In genomic region chr2:118740341-118740740, GRCm38 (mm10) we compare ENCODE assay signal across 35 mouse cellular contexts. TPM values are rescaled to one million over a fixed set of nuclear protein-coding genes. Genes with fewer than 3 reads are reported as not detected.
"Had no signal": no experiment of that assay in that cellular context is flagged by ENCODE, and none has a peak within 500 bp of the region (broad histone marks: within the 10 kb centered on the region; RNA-seq: fewer than 3 reads in every experiment).

No protein-coding gene starts in this region.

- H3K27ac ChIP-seq: embryonic facial prominence, embryonic 10.5 days; embryonic facial prominence, embryonic 12.5 days; embryonic facial prominence, embryonic 13.5 days; embryonic facial prominence, embryonic 15.5 days; forebrain, embryonic 10.5 days; forebrain, embryonic 12.5 days; forebrain, embryonic 13.5 days; forebrain, embryonic 15.5 days; gastrocnemius, adult 2 months; heart, adult 2 months had no signal

- H3K9me3 ChIP-seq: embryonic facial prominence, embryonic 10.5 days; embryonic facial prominence, embryonic 12.5 days; embryonic facial prominence, embryonic 13.5 days; embryonic facial prominence, embryonic 15.5 days; forebrain, embryonic 10.5 days; forebrain, embryonic 12.5 days; forebrain, embryonic 13.5 days; forebrain, embryonic 15.5 days had no signal

- H3K36me3 ChIP-seq: embryonic facial prominence, embryonic 10.5 days; embryonic facial prominence, embryonic 12.5 days; embryonic facial prominence, embryonic 13.5 days; embryonic facial prominence, embryonic 15.5 days; forebrain, embryonic 10.5 days; forebrain, embryonic 12.5 days; forebrain, embryonic 15.5 days had no signal

- H3K4me2 ChIP-seq: embryonic facial prominence, embryonic 12.5 days; embryonic facial prominence, embryonic 13.5 days; embryonic facial prominence, embryonic 15.5 days; forebrain, embryonic 12.5 days; forebrain, embryonic 13.5 days; forebrain, embryonic 15.5 days had no signal

- DNase-seq: cerebellum, adult 9-10 months; cerebellum, adult 9-11 months; cerebellum, postnatal 14 days; cerebellum, postnatal 25 days; cerebellum, postnatal 36 days; embryo, embryonic 11 days; forebrain, postnatal 0 days; gastrocnemius, adult 2 months; gastrocnemius, postnatal 10 days; gastrocnemius, postnatal 14 days; gastrocnemius, postnatal 25 days; gastrocnemius, postnatal 36 days; heart, adult 2 months had no signal

- H3K9ac ChIP-seq: embryonic facial prominence, embryonic 12.5 days; embryonic facial prominence, embryonic 13.5 days; embryonic facial prominence, embryonic 15.5 days; forebrain, embryonic 12.5 days; forebrain, embryonic 13.5 days; forebrain, embryonic 15.5 days; forebrain, postnatal 0 days had no signal

- ATAC-seq: forebrain, embryonic 13.5 days; forebrain, embryonic 14.5 days; forebrain, embryonic 15.5 days; forebrain, embryonic 16.5 days; forebrain, postnatal 0 days had no signal

- H3K4me3 ChIP-seq: embryonic facial prominence, embryonic 10.5 days; embryonic facial prominence, embryonic 12.5 days; embryonic facial prominence, embryonic 13.5 days; embryonic facial prominence, embryonic 15.5 days; erythroblast, embryonic 14.5 days; forebrain, embryonic 10.5 days; forebrain, embryonic 12.5 days; forebrain, embryonic 13.5 days; forebrain, embryonic 15.5 days; gastrocnemius, adult 2 months; heart, adult 2 months had no signal

- H3K27me3 ChIP-seq: forebrain, embryonic 15.5 days had no signal

RNA-seq across cellular contexts. Expression of gene Ccdc9b, which starts 22.1 kb away (rescaled TPM):
- polyA plus RNA-seq: erythroblast, embryonic 14.5 days had no signal

RNA-seq across cellular contexts. Expression of gene Phgr1, which starts 32.2 kb away (rescaled TPM):
- total RNA-seq: common myeloid progenitor, adult 5-6 weeks; forebrain, postnatal 0 days; gastrocnemius, adult 18-20 months; gastrocnemius, adult 2 months; gastrocnemius, adult 8-10 months; gastrocnemius, postnatal 10 days; gastrocnemius, postnatal 14 days; gastrocnemius, postnatal 25 days; gastrocnemius, postnatal 36 days; gastrocnemius, postnatal 4 days; granulocyte monocyte progenitor cell, adult 5-6 weeks; heart, adult 18-20 months; heart, adult 2 months; heart, adult 8-10 months had no signal
- polyA plus RNA-seq: cortical plate, adult 2 months; embryonic facial prominence, embryonic 10.5 days; embryonic facial prominence, embryonic 11.5 days; embryonic facial prominence, embryonic 12.5 days; embryonic facial prominence, embryonic 13.5 days; erythroblast, embryonic 14.5 days; forebrain, embryonic 10.5 days; forebrain, embryonic 11.5 days; forebrain, embryonic 12.5 days; forebrain, embryonic 13.5 days; forebrain, embryonic 14.5 days; forebrain, embryonic 15.5 days; forebrain, embryonic 16.5 days; forebrain, postnatal 0 days; frontal cortex, adult 2 months; heart, adult 2 months had no signal

RNA-seq across cellular contexts. Expression of gene Ankrd63, which starts 36.6 kb away (rescaled TPM):
- total RNA-seq: gastrocnemius, adult 18-20 months; gastrocnemius, adult 8-10 months; gastrocnemius, postnatal 14 days; gastrocnemius, postnatal 25 days; gastrocnemius, postnatal 36 days had no signal
- polyA plus RNA-seq: embryonic facial prominence, embryonic 10.5 days; embryonic facial prominence, embryonic 11.5 days; embryonic facial prominence, embryonic 12.5 days; erythroblast, embryonic 14.5 days; forebrain, embryonic 10.5 days; forebrain, embryonic 11.5 days had no signal
